Mouse (Mus musculus): ENCODE measurements around the gene D8Ertd738e.

GRCm38 (mm10) chr8:84256458-84256821, 6.9 kb upstream of the D8Ertd738e start:
- TF ChIP-seq POLR2A (IDR thresholded peaks at IDR 0.05; ENCODE audit: borderline replicate concordance, extremely low read depth, low read depth, low read length): peak; percentile 2; the same call in 1 of the 2 replicates
- TF ChIP-seq CTCF (IDR thresholded peaks at IDR 0.05; ENCODE audit: insufficient read depth, low read length): no peak
